ENCODE assay signal across 8 mouse cellular contexts in genomic region chr9:65215494-65216126, GRCm38 (mm10). TPM values are rescaled to one million over a fixed set of nuclear protein-coding genes. Genes with fewer than 3 reads are reported as not detected.
DNase-seq lines count a peak whose midpoint lies in the region; ATAC-seq and TF ChIP-seq lines count a peak whose summit lies in the region.

No protein-coding gene starts in this region.

- no peaks in the 10 kb centered on the region for H3K27me3 ChIP-seq in kidney, adult 2 months (replicated peaks; ENCODE audit: control insufficient read depth, insufficient read depth, low read length)
- H3K27me3 ChIP-seq in hindbrain, embryonic 12.5 days, result no peaks in the 10 kb centered on the region
- H3K27me3 ChIP-seq in liver, embryonic 15.5 days, result no peaks in the 10 kb centered on the region
- no peaks in the 10 kb centered on the region; the same call in 1 of the 2 replicates for H3K27me3 ChIP-seq in stomach, embryonic 14.5 days (ENCODE audit: control insufficient read depth, insufficient read depth, low read length)

- H3K4me2 ChIP-seq in hindbrain, embryonic 12.5 days (replicated peaks), result peak overlapping the region; percentile 86
- H3K4me2 ChIP-seq in liver, embryonic 15.5 days, result peak overlapping the region; percentile 94
- H3K4me2 ChIP-seq in stomach, embryonic 14.5 days (replicated peaks; ENCODE audit: low read depth, low read length), result peak overlapping the region; percentile 84

- 5% methylated on average over 31 of the region's 31 CpGs for WGBS in kidney, adult 2 months
- WGBS in hindbrain, embryonic 12.5 days, result 12% methylated on average over 31 of the region's 31 CpGs
- WGBS in liver, embryonic 15.5 days (ENCODE audit: insufficient replicate concordance), result 1% methylated on average over 31 of the region's 31 CpGs
- WGBS in stomach, embryonic 14.5 days, result 2% methylated on average over 31 of the region's 31 CpGs

- H3K4me3 ChIP-seq in kidney, adult 2 months (ENCODE audit: insufficient read depth, low read depth, low read length), result peak overlapping the region; percentile 69
- peak overlapping the region; percentile 55 for H3K4me3 ChIP-seq in hindbrain, embryonic 12.5 days
- H3K4me3 ChIP-seq in liver, embryonic 15.5 days (replicated peaks), result peak overlapping the region; percentile 80
- peak overlapping the region; percentile 56 for H3K4me3 ChIP-seq in stomach, embryonic 14.5 days (ENCODE audit: low read depth, low read length)

- H3K9ac ChIP-seq in hindbrain, embryonic 12.5 days, result peak overlapping the region; percentile 84
- H3K9ac ChIP-seq in liver, embryonic 15.5 days, result peak overlapping the region; percentile 96
- peak overlapping the region; percentile 32; the same call in 1 of the 2 replicates for H3K9ac ChIP-seq in stomach, embryonic 14.5 days (replicated peaks; ENCODE audit: low read depth, low read length)

- no peak for TF ChIP-seq CTCF in kidney, adult 2 months (conservative IDR thresholded peaks at IDR 0.05; ENCODE audit: insufficient read depth, insufficient read length, low read depth, low read length)

- peak; percentile 60 for ATAC-seq in common myeloid progenitor, adult 5-6 weeks (replicated peaks; ENCODE audit: low read depth, poor library complexity, severe bottlenecking)
- no peak; the same call in 1 of the 2 replicates for ATAC-seq in hindbrain, embryonic 12.5 days (ENCODE audit: low FRiP score)
- peak; percentile 78 for ATAC-seq in liver, embryonic 15.5 days (ENCODE audit: insufficient read depth)
- ATAC-seq in stomach, embryonic 14.5 days (ENCODE audit: insufficient number of reproducible peaks, insufficient read depth, low FRiP score, low read depth), result peak; percentile 83

- no peaks in the 10 kb centered on the region for H3K9me3 ChIP-seq in hindbrain, embryonic 12.5 days (replicated peaks)
- H3K9me3 ChIP-seq in liver, embryonic 15.5 days (replicated peaks), result no peaks in the 10 kb centered on the region
- no peaks in the 10 kb centered on the region for H3K9me3 ChIP-seq in stomach, embryonic 14.5 days (ENCODE audit: control insufficient read depth, low read depth, low read length)

- DNase-seq in kidney, adult 2 months, result peak; percentile 62
- no peak for DNase-seq in kidney, adult 18-20 months
- no peak for DNase-seq in left cerebral cortex, adult 9 months (ENCODE audit: low spot score in 2 of 2)
- no peak for DNase-seq in layer of hippocampus, postnatal 36 days

- H3K27ac ChIP-seq in kidney, adult 2 months (ENCODE audit: insufficient read depth, low read depth, low read length), result peak overlapping the region; percentile 88
- peak overlapping the region; percentile 91 for H3K27ac ChIP-seq in hindbrain, embryonic 12.5 days
- peak overlapping the region; percentile 100 for H3K27ac ChIP-seq in liver, embryonic 15.5 days (replicated peaks)
- H3K27ac ChIP-seq in stomach, embryonic 14.5 days (ENCODE audit: low read length), result peak overlapping the region; percentile 75

- TF ChIP-seq POLR2A in kidney, adult 2 months (IDR thresholded peaks at IDR 0.05; ENCODE audit: low read depth, low read length), result no peak

- H3K36me3 ChIP-seq in kidney, adult 2 months (ENCODE audit: control insufficient read depth, insufficient read depth, low read length), result no peaks in the 10 kb centered on the region
- no peaks in the 10 kb centered on the region for H3K36me3 ChIP-seq in hindbrain, embryonic 12.5 days
- no peaks in the 10 kb centered on the region for H3K36me3 ChIP-seq in liver, embryonic 15.5 days (replicated peaks)
- no peaks in the 10 kb centered on the region for H3K36me3 ChIP-seq in stomach, embryonic 14.5 days (ENCODE audit: control insufficient read depth, insufficient read depth, low read length)

- peaks cover 15% of the 10 kb centered on the region; the same call in 1 of the 2 replicates for H3K4me1 ChIP-seq in kidney, adult 2 months (ENCODE audit: control insufficient read depth, insufficient read depth, low read length)
- peaks cover 11% of the 10 kb centered on the region for H3K4me1 ChIP-seq in hindbrain, embryonic 12.5 days
- peaks cover 64% of the 10 kb centered on the region for H3K4me1 ChIP-seq in liver, embryonic 15.5 days (replicated peaks)
- H3K4me1 ChIP-seq in stomach, embryonic 14.5 days (ENCODE audit: control insufficient read depth, insufficient read depth, low read length), result peaks cover 11% of the 10 kb centered on the region

RNA-seq across cellular contexts. Expression of gene Parp16, which starts 20.5 kb away (rescaled TPM):
- 11.0 and 11.9 TPM in 2 replicates for polyA plus RNA-seq in kidney, adult 2 months (2012; rRNA removed)
- total RNA-seq in common myeloid progenitor, adult 5-6 weeks (2017), result 2.0 and 3.1 TPM in 2 replicates
- polyA plus RNA-seq in hindbrain, embryonic 12.5 days (2016; fragmentation: Nextera tagmentation; extraction: Ambion mirVana), result 5.8 and 6.4 TPM in 2 replicates
- polyA plus RNA-seq in liver, embryonic 15.5 days (2015; fragmentation: Nextera tagmentation; extraction: Ambion mirVana), result 9.5 and 10.2 TPM in 2 replicates
- polyA plus RNA-seq in stomach, embryonic 14.5 days (2014; fragmentation: Nextera tagmentation; extraction: Ambion mirVana), result 6.0 and 6.4 TPM in 2 replicates
- 1 to 10 TPM; 4.6 to 4.9 TPM for total RNA-seq in layer of hippocampus, postnatal 36 days (2021)

RNA-seq across cellular contexts. Expression of gene Cilp, which starts 49.4 kb away (rescaled TPM):
- 1.1 and 1.4 TPM in 2 replicates for polyA plus RNA-seq in kidney, adult 2 months (2012; rRNA removed)
- 0.14 TPM in 1 of 2 replicates, not detected in the other for total RNA-seq in common myeloid progenitor, adult 5-6 weeks (2017)
- 0.41 and 0.73 TPM in 2 replicates for polyA plus RNA-seq in hindbrain, embryonic 12.5 days (2016; fragmentation: Nextera tagmentation; extraction: Ambion mirVana)
- 0.15 and 0.17 TPM in 2 replicates for polyA plus RNA-seq in liver, embryonic 15.5 days (2015; fragmentation: Nextera tagmentation; extraction: Ambion mirVana)
- polyA plus RNA-seq in stomach, embryonic 14.5 days (2014; fragmentation: Nextera tagmentation; extraction: Ambion mirVana), result 0.78 and 1.0 TPM in 2 replicates
- not detected for total RNA-seq in layer of hippocampus, postnatal 36 days (2021)

Comparison
In these comparisons a context has a peak if more than half of its experiments do, and no peak if none do; other contexts are left out.
1. H3K9ac ChIP-seq: peak in every context shown above with its lines; median percentile 96 in liver, embryonic 15.5 days; 84 in hindbrain, embryonic 12.5 days; 32 in stomach, embryonic 14.5 days.